Mouse (Mus musculus) liver, embryonic 14.5 days (tissue): ENCODE results near the gene Id2.

Experiments used
- CTCF ChIP-seq: IDR thresholded peaks from 2 replicates; pipeline ENCODE4 v1.5.1; 2016; ENCODE audit warnings: antibody characterized with exemption, low read depth, control low read depth
- EP300 ChIP-seq: IDR thresholded peaks from 2 replicates; pipeline ENCODE4 v1.6.1; 2016; ENCODE audit warnings: antibody characterized with exemption, low read depth

GRCm38 (mm10) chr12:25073374-25073773 is 23.6 kb downstream of the Id2 start:
- TF ChIP-seq EP300 (no peak), CTCF (no peak)
